Mouse (Mus musculus): ENCODE measurements around the gene Brca2.

The Brca2 gene

DNA sequence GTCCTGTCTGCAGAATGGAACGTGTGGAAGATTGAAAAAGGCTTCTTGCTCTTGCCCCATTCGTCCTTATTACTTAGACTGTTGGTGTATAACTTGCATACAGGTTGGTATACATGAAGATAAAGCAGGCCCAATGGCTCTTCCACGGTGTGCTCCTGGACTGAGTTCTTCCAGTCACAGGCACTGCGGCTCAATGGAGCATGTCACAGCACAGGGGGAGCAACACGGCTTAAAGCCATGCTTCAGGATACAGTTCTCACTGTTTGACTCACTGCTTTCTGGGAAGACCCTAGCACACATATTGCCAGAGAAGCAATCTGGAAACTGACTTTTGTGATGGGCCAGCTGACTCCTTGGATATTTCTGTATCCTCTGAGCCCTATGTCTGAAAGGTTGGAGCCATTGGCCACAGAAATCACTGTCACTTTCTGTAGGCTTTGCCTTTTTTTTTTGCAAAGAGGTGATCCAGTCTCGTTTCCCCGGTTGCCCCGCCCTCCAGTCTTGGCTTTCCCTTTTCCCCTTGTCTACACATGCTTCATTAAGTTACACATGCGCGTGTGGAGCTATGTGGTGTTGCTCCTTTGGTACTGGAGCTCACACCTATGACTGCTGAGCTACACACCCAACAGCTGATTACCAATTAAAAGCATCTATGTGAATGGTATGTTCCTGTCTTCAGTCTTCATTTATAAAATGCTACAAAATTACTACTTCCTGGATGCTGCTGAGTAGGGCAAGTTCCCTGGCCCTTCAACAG lies 96.3 kb downstream of the Brca2 start:
- in situ Hi-C loops (cut with MboI; ENCODE audit: low pct_unique_long_range_greater_than_20kb in 1 of 2, low sequenced_read_pairs in 2 of 2, unreplicated experiment in 1 of 2) = no loop called here
